Mouse (Mus musculus) neural tube, embryonic 13.5 days (tissue): ENCODE data around the gene Elmsan1. TPM values are rescaled to one million over a fixed set of nuclear protein-coding genes. Genes with fewer than 3 reads are reported as not detected.

Source experiments
- ATAC-seq: fragments of 200-750 bp; cut with Nextera tagmentation; 2 replicates; pipeline ENCODE4 v1.8.0; 2017; ENCODE audit warnings: low read depth, mild to moderate bottlenecking, moderate TSS enrichment, moderate library complexity
- H3K27ac ChIP-seq: fragments of 300-500 bp; sonication (generic); replicated peaks from 2 replicates; pipeline ENCODE4 v1.5.1; 2015; ENCODE audit warnings: moderate library complexity, mild to moderate bottlenecking, inconsistent platforms
- H3K27me3 ChIP-seq: fragments of 300-500 bp; sonication (generic); 2 replicates; pipeline ENCODE4 v1.6.1; 2015; ENCODE audit warnings: mild to moderate bottlenecking, inconsistent platforms
- H3K36me3 ChIP-seq: fragments of 300-500 bp; sonication (generic); 2 replicates; pipeline ENCODE4 v1.6.1; 2015; ENCODE audit warnings: mild to moderate bottlenecking, inconsistent platforms
- H3K4me1 ChIP-seq: fragments of 300-500 bp; sonication (generic); replicated peaks from 2 replicates; pipeline ENCODE4 v1.6.1; 2015; ENCODE audit warnings: inconsistent platforms
- H3K4me2 ChIP-seq: fragments of 300-500 bp; sonication (generic); 2 replicates; pipeline ENCODE4 v1.6.1; 2015; ENCODE audit warnings: inconsistent platforms, mild to moderate bottlenecking, moderate library complexity
- H3K4me3 ChIP-seq: fragments of 300-500 bp; sonication (generic); 2 replicates; pipeline ENCODE4 v1.5.1; 2015; ENCODE audit warnings: mild to moderate bottlenecking, inconsistent platforms
- H3K9ac ChIP-seq: fragments of 300-500 bp; sonication (generic); 2 replicates; pipeline ENCODE4 v1.6.1; 2015; ENCODE audit warnings: moderate library complexity, mild to moderate bottlenecking, inconsistent platforms
- H3K9me3 ChIP-seq: fragments of 300-500 bp; sonication (generic); 2 replicates; pipeline ENCODE4 v1.6.1; 2016; ENCODE audit warnings: inconsistent platforms
- WGBS: fragments of 180-500 bp; shearing (Covaris S2); methylation state at CpG from one replicate; pipeline ENCODE4 v1.1.7; 2015; 5-methylcytosine and 5-hydroxymethylcytosine counted together
- polyA plus RNA-seq: library from polyadenylated mRNA; unstranded; fragments of >200 nt; fragmentation: Nextera tagmentation; extraction: Ambion mirVana; gene quantifications from 2 replicates; pipeline ENCODE4 v1.2.1, GENCODE M21; 2015

Elmsan1 gene
- polyA plus RNA-seq, 1 experiment from 2014 or later: 4.9 TPM

- Histone ChIP-seq H3K27ac (no peak overlapping the region), H3K9me3 (no peaks in the 10 kb centered on the region), H3K4me2 (no peak overlapping the region), H3K36me3 (no peaks in the 10 kb centered on the region), H3K27me3 (no peaks in the 10 kb centered on the region), H3K4me3 (no peak overlapping the region), H3K4me1 (peaks cover 77% of the 10 kb centered on the region), H3K9ac (no peak overlapping the region)
- ATAC-seq: no peak
- WGBS: 71% methylated on average over 14 of the region's 14 CpGs
Observed at GRCm38 (mm10) chr12:84188881-84189444, 29.7 kb downstream of the Elmsan1 start.

- ATAC-seq: no peak
- Histone ChIP-seq H3K4me3 (no peak overlapping the region), H3K36me3 (no peaks in the 10 kb centered on the region), H3K27ac (peak overlapping the region; percentile 29), H3K27me3 (no peaks in the 10 kb centered on the region), H3K9ac (peak overlapping the region; percentile 41; the same call in 1 of the 2 replicates), H3K9me3 (no peaks in the 10 kb centered on the region), H3K4me1 (peaks cover 77% of the 10 kb centered on the region), H3K4me2 (no peak overlapping the region)
- WGBS: 60% methylated on average over 14 of the region's 15 CpGs
Observed at GRCm38 (mm10) chr12:84187752-84188601, 30.7 kb downstream of the Elmsan1 start.

- 0 out of 2 replicates have a peak overlapping the region, but pooled peaks have one; percentile 29 for H3K27ac ChIP-seq
- WGBS: 51% methylated on average over 5 of the region's 5 CpGs
- peaks cover 77% of the 10 kb centered on the region for H3K4me1 ChIP-seq
Observed at GRCm38 (mm10) chr12:84186950-84187349, 31.7 kb downstream of the Elmsan1 start.

GRCm38 (mm10) chr12:84186536-84186935, 32.1 kb downstream of the Elmsan1 start:
- peak overlapping the region; percentile 19; the same call in 1 of the 2 replicates for H3K27ac ChIP-seq
- 0 out of 2 replicates have a peak, but pooled peaks have one; percentile 1 for ATAC-seq
- WGBS: 72% methylated on average over 3 of the region's 3 CpGs
- H3K9me3 ChIP-seq: no peaks in the 10 kb centered on the region
- H3K9ac ChIP-seq: no peak overlapping the region
- H3K4me2 ChIP-seq: no peak overlapping the region
- no peak overlapping the region for H3K4me3 ChIP-seq
- H3K27me3 ChIP-seq: no peaks in the 10 kb centered on the region
- H3K4me1 ChIP-seq: peaks cover 77% of the 10 kb centered on the region
- no peaks in the 10 kb centered on the region for H3K36me3 ChIP-seq

More at GRCm38 (mm10) chr12:84186950-84187349, 31.7 kb downstream of the Elmsan1 start:
- Histone ChIP-seq H3K9ac (no peak overlapping the region), H3K36me3 (no peaks in the 10 kb centered on the region), H3K4me3 (no peak overlapping the region), H3K9me3 (no peaks in the 10 kb centered on the region), H3K27me3 (no peaks in the 10 kb centered on the region), H3K4me2 (no peak overlapping the region)
- 0 out of 2 replicates have a peak, but pooled peaks have one; percentile 15 for ATAC-seq

GRCm38 (mm10) chr12:84185547-84185946, 33.1 kb downstream of the Elmsan1 start:
- WGBS: 80% methylated on average over 6 of the region's 6 CpGs
- no peaks in the 10 kb centered on the region for H3K27me3 ChIP-seq
- no peak overlapping the region for H3K4me2 ChIP-seq
- no peaks in the 10 kb centered on the region for H3K9me3 ChIP-seq
- H3K27ac ChIP-seq: 0 out of 2 replicates have a peak overlapping the region, but pooled peaks have one; percentile 4
- ATAC-seq: no peak
- no peaks in the 10 kb centered on the region for H3K36me3 ChIP-seq
- H3K4me3 ChIP-seq: no peak overlapping the region
- H3K4me1 ChIP-seq: peaks cover 77% of the 10 kb centered on the region
- no peak overlapping the region for H3K9ac ChIP-seq

GRCm38 (mm10) chr12:84184979-84185378, 33.7 kb downstream of the Elmsan1 start:
- no peak for ATAC-seq
- Histone ChIP-seq H3K4me3 (no peak overlapping the region), H3K4me1 (peaks cover 77% of the 10 kb centered on the region), H3K36me3 (no peaks in the 10 kb centered on the region), H3K4me2 (no peak overlapping the region), H3K27ac (no peak overlapping the region), H3K9ac (no peak overlapping the region), H3K27me3 (no peaks in the 10 kb centered on the region), H3K9me3 (no peaks in the 10 kb centered on the region)
- WGBS: 89% methylated on average over 5 of the region's 5 CpGs

- no peak overlapping the region for H3K4me3 ChIP-seq
- H3K27me3 ChIP-seq: no peaks in the 10 kb centered on the region
- no peaks in the 10 kb centered on the region for H3K36me3 ChIP-seq
- peak; percentile 45; the same call in 1 of the 2 replicates for ATAC-seq
- 33% methylated on average over 6 of the region's 6 CpGs for WGBS
- H3K9me3 ChIP-seq: no peaks in the 10 kb centered on the region
- peak overlapping the region; percentile 86 for H3K27ac ChIP-seq
- 0 out of 2 replicates have a peak overlapping the region, but pooled peaks have one; percentile 31 for H3K9ac ChIP-seq
- peak overlapping the region; percentile 34 for H3K4me2 ChIP-seq
- H3K4me1 ChIP-seq: peaks cover 74% of the 10 kb centered on the region
Observed at GRCm38 (mm10) chr12:84181999-84182398, 36.7 kb downstream of the Elmsan1 start.

GRCm38 (mm10) chr12:84180701-84181435, 37.8 kb downstream of the Elmsan1 start:
- Histone ChIP-seq H3K4me1 (peaks cover 82% of the 10 kb centered on the region), H3K27me3 (no peaks in the 10 kb centered on the region), H3K4me2 (peak overlapping the region; percentile 34), H3K9me3 (no peaks in the 10 kb centered on the region), H3K4me3 (no peak overlapping the region), H3K36me3 (no peaks in the 10 kb centered on the region), H3K9ac (0 out of 2 replicates have a peak overlapping the region, but pooled peaks have one; percentile 31), H3K27ac (peak overlapping the region; percentile 86)
- ATAC-seq: peak; percentile 88
- WGBS: 43% methylated on average over 8 of the region's 8 CpGs

GRCm38 (mm10) chr12:84180090-84180489, 38.6 kb downstream of the Elmsan1 start:
- peak overlapping the region; percentile 86 for H3K27ac ChIP-seq
- 67% methylated on average over 3 of the region's 3 CpGs for WGBS
- no peaks in the 10 kb centered on the region for H3K9me3 ChIP-seq
- no peak overlapping the region for H3K4me3 ChIP-seq
- no peak overlapping the region for H3K4me2 ChIP-seq
- H3K9ac ChIP-seq: 0 out of 2 replicates have a peak overlapping the region, but pooled peaks have one; percentile 43
- no peak for ATAC-seq
- H3K4me1 ChIP-seq: peaks cover 82% of the 10 kb centered on the region
- H3K27me3 ChIP-seq: no peaks in the 10 kb centered on the region
- H3K36me3 ChIP-seq: no peaks in the 10 kb centered on the region

- Histone ChIP-seq H3K4me3 (no peak overlapping the region), H3K4me1 (peaks cover 80% of the 10 kb centered on the region), H3K9me3 (no peaks in the 10 kb centered on the region), H3K27me3 (no peaks in the 10 kb centered on the region), H3K4me2 (no peak overlapping the region), H3K27ac (no peak overlapping the region), H3K36me3 (peaks cover under 1% of the 10 kb centered on the region; the same call in 1 of the 2 replicates), H3K9ac (no peak overlapping the region)
- 72% methylated on average over 10 of the region's 10 CpGs for WGBS
- no peak for ATAC-seq
Observed at GRCm38 (mm10) chr12:84178652-84179445, 39.8 kb downstream of the Elmsan1 start.

- Histone ChIP-seq H3K27ac (peak overlapping the region; percentile 96; the same call in 1 of the 2 replicates), H3K9me3 (no peaks in the 10 kb centered on the region), H3K27me3 (no peaks in the 10 kb centered on the region), H3K36me3 (peaks cover 9% of the 10 kb centered on the region), H3K4me2 (no peak overlapping the region), H3K4me3 (no peak overlapping the region), H3K4me1 (peaks cover 80% of the 10 kb centered on the region), H3K9ac (no peak overlapping the region)
- no peak for ATAC-seq
- WGBS: 30% methylated on average over 1 of the region's 1 CpGs
Observed at GRCm38 (mm10) chr12:84178052-84178451, 40.6 kb downstream of the Elmsan1 start.
